Mouse (Mus musculus): ENCODE data around the gene Apol9b.
A peak's percentile ranks its signal among the peaks of the same experiment; 100 is the strongest.

Gene Apol9b

DNA sequence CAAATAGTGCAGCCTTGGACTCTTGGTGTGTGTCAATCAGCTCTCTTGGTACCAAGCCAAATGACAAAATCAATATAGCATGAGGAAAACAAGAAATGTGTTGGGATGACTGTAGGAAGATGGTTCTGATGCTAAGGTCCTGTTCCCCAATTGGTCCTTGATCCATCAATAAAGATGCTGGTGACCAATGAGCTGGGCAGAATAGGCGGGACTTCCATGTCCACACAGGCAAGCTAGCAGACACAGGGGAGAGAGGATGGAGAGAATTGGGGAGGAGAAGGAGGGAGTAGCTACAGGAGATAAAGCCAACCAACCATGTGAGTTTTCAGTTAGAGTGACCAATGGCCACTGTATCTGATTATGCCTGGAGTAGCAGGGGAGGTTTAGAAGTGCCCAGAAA lies 17.5 kb downstream of the Apol9b start:
- no peak for DNase-seq (ENCODE audit: low read depth, low spot score)

DNA sequence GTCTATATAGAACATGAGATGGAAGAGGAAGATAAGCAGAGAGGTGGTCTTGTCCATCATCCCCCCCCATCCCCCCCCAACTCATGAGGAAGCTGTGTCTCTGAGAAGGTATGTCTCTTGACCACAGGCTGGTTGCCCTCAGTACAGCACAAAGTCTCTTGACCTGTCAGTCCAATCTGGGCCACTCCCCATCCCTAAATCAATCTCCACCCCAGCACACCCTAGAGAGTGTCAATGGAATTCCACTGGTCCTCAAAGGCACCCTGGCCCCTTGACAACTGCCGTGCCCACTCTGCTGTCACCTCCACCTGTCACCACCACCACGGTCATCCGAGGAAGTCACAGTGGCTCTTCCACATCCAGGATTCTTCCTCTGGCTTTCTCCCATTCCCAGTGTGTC lies 19.6 kb downstream of the Apol9b start:
- no peak for DNase-seq (ENCODE audit: low read depth, low spot score)

- DNase-seq (ENCODE audit: low read depth, low spot score) = no peak
Observed at GRCm38 (mm10) chr15:77749717-77750116, 20.9 kb downstream of the Apol9b start.

GRCm38 (mm10) chr15:77750461-77750860 lies 21.6 kb downstream of the Apol9b start:
- DNase-seq (ENCODE audit: low read depth, low spot score) = no peak

GRCm38 (mm10) chr15:77752443-77752842 lies 23.6 kb downstream of the Apol9b start:
- DNase-seq (ENCODE audit: low read depth, low spot score) = no peak

GRCm38 (mm10) chr15:77755132-77755531 lies 26.3 kb downstream of the Apol9b start:
- no peak for DNase-seq (ENCODE audit: low read depth, low spot score)

DNA sequence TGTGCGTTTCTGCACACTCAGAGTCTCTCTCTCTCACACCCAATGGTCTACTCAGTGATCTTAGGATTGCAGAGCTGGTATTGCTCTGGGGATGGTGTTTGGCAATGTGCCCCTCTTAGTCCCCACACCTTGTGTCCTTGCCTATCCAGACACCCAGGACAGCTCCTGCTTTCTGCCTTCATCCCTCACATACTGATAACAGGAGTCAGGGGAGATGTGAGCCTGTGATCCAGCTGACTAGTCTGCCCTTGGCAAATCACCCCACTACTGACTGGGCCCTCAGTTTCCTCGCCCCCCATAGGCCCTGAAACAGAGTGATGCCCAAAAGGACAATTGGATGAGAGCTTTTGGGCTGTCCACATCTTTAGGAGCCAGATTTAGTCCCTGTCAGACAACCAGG lies 27.2 kb downstream of the Apol9b start:
- no peak for DNase-seq (ENCODE audit: low read depth, low spot score)

- DNase-seq (ENCODE audit: low read depth, low spot score) = peak; percentile 47
Observed at GRCm38 (mm10) chr15:77756848-77757247, 28.0 kb downstream of the Apol9b start, which contains the start of gene Apol8. Apol8 (minus strand) TSS chr15:77757003.

DNA sequence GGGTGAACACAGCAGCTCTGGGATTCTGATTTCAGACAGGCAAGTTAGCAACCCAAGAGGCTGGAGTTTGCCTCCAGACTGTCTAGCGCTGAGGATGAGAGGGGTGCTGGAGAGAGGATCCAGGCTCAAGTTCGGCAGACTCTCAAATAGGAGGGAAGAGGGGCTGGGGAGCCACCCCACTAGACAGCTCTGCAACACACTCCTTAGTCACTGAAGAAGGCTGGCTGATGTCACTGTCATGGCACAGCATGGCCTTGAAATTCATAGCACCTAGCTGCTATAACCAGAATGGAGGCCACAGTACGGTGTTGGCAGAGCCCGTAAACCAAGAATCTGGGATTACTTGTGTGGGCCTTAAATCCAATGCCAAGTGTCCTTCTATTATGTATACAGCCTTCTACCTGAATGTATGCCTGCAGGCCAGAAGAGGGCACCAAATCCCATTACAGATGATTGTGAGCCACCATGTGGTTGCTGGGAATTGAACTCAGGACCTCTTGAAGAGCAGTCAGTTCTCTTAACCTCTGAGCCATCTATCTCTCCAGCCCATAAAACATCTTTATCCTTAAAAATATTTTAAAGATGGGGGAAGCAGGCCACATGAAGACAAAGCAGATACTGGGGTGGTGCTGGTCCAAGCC lies 28.9 kb downstream of the Apol9b start:
- no peak for DNase-seq (ENCODE audit: low read depth, low spot score)

- DNase-seq (ENCODE audit: low read depth, low spot score) = no peak
Observed at GRCm38 (mm10) chr15:77760037-77760436, 31.2 kb downstream of the Apol9b start.

- DNase-seq (ENCODE audit: low read depth, low spot score) = no peak
Observed at GRCm38 (mm10) chr15:77761083-77761482, 32.2 kb downstream of the Apol9b start.

DNA sequence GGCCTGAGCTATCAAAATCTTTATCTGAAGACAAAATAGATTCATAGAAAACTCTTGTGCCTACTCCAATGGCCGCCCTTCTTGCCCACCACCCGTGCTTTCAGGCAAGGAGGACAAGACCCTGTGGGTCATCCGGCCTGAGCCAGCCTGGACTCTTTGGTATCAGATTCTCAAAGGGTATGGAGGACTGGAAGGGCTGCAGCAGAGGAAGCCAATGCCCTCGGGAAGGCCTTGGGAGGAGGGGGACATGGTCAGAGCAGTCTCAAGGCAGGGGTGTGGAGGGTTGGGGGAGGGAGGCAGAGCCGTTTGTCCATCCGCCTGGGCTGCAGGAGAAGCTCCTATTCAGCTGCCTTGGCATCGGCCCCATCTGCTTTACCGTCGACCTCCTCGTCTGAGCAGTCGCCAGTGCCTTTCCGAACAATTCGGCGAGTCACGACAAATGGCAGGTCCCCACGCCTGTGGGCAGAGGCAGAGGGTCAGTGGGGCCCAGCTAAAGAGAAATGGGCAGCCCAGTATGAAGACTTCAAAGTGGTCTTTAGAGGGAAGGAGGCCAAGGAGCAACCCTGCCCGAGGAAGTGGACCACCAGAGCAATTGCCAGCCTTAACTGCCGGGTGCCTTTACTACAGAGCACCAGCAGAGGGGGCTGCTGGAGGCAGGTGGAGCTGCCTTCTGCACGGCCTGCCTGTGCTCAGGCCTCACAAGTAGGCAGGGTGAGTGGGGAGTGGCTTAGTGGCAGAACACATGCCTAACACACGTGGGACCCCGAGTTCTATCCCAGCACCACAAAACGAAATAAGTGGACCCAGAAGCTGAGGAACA lies 32.9 kb downstream of the Apol9b start:
- no peak for DNase-seq (ENCODE audit: low read depth, low spot score)

DNA sequence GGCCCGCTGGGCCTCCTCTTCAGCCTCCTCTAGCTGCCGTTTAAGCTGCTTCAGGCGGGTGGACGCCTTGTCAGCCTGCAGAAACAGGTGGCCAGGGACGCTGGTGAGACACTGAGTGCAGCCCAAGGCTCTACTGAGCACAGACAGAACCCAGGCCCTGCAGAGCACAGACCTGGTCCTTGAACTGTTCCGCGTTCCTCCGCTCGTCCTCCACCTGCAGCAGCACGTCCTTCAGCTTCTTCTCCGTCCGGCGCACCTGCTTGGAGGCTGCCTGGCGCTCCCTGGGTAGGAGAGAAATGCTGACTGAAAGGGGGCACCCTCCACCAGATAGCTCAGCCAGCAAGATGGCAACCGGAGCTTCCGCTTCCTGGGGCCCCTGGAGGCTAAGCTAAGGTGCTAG lies 34.2 kb downstream of the Apol9b start:
- no peak for DNase-seq (ENCODE audit: low read depth, low spot score)

- DNase-seq (ENCODE audit: low read depth, low spot score) = no peak
Observed at GRCm38 (mm10) chr15:77763702-77764101, 34.9 kb downstream of the Apol9b start.

DNA sequence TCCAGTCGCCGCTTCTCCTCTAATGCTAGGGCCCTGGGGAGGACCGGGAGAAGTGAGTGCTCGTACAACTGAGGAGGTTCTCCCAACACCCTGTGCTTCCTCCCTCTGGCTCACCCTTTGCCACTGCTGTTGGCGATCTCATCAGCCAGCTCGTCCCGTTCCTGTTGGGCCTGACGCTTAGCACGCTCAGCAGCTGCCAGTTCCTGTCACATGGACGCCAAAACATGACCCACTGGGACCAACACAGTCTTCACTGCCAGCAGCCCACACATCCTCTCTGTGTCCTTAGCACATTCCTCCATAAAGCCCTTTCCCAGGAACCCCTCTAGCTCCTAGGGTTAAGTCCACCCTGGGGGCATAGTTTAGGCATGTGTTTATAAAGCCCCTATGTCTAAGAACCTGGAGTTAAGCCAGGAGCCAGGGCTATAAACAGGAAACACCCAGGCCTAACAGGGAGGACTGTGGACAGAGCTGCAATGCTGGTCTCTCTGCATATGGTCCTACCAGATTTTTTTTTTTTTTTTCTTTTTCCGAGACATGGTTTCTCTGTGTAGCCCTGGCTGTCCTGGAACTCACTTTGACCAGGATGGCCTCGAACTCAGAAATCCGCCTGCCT lies 35.7 kb downstream of the Apol9b start:
- DNase-seq (ENCODE audit: low read depth, low spot score) = no peak

DNA sequence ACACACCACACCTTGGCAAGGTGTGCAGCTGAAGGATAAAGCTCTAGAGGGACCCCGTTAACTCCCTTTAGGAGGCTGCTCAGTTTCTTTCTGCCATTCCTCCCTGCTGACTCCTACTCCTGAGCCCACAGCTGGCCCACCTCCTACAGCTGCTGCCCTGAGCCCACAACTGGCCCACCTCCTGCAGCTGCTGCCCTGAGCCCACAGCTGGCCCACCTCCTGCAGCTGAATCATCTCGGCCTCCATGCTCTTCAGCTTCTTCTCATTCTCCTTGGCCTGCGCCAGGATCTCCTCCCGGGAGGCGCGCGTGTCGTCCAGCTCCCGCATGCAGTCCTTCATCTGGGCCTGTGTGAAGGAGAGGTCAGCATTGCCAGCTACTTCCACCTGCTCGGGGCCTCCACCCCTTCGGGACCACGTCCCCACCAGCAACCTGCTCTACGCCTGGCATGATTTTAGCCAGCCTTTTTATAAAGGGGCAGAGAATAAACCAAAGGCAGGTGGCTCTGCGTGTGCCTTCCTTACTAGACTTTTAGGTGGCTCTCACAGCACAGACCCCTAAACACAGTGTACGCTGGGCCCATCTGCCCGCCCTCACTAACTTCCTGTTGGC lies 36.8 kb downstream of the Apol9b start:
- DNase-seq (ENCODE audit: low read depth, low spot score) = no peak

DNA sequence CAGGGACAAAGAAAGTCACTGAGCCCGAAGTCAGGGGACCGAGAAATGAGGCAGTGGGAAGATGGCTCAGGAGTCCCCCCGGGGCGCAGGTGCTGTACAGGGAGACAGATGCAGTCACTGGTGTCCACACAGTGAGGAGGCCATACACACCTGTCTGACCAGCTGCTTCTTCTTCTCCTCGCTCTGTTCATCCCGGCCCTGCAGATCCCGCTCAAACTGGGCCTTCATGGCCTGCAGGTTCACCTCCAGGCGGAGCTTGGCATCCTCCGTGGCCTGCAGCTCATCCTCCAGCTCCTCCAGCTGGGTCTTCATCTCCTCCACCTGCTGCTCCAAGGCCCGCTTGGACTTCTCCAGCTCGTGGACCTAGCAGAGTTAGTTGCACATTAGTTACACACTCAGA lies 38.1 kb downstream of the Apol9b start:
- DNase-seq (ENCODE audit: low read depth, low spot score) = no peak

DNA sequence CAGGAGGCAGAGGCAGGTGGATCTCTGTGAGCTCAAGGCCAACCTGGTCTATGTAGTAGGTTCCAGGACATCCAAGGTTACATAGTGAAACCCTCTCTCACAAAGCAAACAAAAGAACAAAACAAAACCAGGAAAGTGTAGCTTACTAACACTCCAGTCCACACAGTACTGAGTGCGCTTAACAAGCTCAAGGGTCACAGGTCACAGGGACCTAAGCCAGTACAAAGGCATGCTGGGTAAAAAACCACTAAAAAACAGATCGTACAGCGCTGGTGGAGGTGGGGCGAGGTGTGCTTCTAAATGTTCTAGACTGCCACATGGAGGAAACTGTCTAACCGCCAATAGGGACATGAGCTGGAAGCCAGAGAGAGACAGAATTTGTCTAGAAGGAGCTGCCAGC lies 41.5 kb downstream of the Apol9b start:
- DNase-seq (ENCODE audit: low read depth, low spot score) = no peak

DNA sequence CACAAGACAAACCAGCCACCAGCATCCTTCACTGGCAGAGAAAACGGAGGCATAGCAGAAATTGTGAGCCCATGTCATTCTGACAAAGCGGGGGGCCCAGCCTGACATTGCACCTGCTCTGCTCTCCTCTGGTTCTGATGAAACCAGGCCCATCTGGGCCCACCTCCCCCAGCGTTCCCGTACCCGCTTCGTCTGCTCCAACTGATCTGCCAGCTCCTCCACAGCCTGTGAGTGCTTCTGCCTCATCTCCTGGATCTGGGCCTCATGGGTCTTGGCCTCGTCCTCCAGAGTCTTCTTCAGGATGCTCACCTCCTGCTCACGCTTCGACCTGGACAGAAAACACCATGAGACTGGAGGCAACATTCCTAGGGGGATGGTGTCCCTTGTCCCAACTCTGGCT lies 42.1 kb downstream of the Apol9b start:
- no peak for DNase-seq (ENCODE audit: low read depth, low spot score)

DNA sequence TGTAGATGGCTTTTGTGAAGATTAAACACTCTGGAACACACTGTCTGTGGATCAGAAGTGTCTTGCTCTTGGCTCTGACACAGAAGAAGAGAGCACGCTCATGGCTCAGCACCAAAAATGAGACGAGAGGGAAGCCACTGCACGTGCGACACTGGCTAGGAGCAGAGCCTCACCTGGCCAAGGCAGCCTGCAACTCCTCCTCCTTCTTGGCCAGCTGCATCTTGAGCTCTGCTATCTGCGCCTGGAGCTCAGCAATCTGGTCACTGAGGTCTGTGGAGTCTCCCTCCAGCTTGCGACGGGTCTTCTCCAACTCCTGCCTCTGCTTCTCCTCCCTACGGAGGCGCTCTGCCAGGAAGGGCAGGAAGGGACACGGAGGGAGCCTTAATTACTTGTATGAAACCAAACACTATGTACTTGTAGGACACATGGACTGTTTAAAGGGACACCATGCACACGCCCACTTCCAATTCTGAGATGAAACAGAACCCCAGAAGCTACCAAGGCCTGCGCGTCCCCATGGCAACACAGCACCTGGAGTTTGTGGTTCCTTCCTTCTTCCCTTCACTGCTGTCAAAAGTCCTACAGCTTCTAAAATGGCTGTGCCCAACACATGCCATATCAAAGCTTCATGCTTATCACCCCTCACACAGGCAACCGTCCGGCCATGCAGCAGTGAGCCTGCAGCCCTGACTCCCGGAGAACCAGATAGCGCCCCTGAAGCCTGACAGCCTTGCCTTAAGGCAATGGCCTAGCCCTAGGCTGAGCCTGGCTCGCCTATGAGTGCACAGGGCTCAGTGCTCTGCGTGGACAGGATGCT lies 44.5 kb downstream of the Apol9b start:
- no peak for DNase-seq (ENCODE audit: low read depth, low spot score)

- DNase-seq (ENCODE audit: low read depth, low spot score) = no peak
Observed at GRCm38 (mm10) chr15:77774303-77774702, 45.5 kb downstream of the Apol9b start.
